Mouse (Mus musculus): ENCODE measurements around the gene Nae1. TPM values are rescaled to one million over a fixed set of nuclear protein-coding genes. Genes with fewer than 3 reads are reported as not detected.
A peak's percentile ranks its signal among the peaks of the same experiment; 100 is the strongest.

Gene Nae1
- total RNA-seq, 1 experiment from 2014 or later, result 98.9 TPM

- no peak for ATAC-seq (ENCODE audit: extremely low read depth, insufficient number of reproducible peaks, low FRiP score, poor library complexity, severe bottlenecking)
Observed at GRCm38 (mm10) chr8:104535378-104535777, 941 bp upstream of the Nae1 start.

DNA sequence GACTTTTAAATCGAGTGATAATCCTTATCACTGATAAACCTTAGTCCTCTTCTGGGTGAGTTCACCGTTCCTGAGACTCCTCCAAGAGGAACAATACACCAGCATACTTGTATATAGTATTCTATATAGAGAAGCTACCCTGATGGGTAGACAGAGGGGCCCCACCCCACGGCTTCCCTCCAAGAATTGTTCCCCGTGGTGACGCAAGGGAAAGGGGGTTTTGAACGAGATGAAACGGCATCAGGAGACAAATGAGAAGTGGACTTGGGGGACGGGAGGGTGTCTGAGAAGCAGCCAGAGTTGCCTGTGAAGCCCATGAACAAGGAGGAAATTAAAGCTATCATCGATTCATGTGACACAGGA is 323 bp upstream of the Nae1 start:
- ATAC-seq (ENCODE audit: extremely low read depth, insufficient number of reproducible peaks, low FRiP score, poor library complexity, severe bottlenecking), result peak; percentile 11

DNA sequence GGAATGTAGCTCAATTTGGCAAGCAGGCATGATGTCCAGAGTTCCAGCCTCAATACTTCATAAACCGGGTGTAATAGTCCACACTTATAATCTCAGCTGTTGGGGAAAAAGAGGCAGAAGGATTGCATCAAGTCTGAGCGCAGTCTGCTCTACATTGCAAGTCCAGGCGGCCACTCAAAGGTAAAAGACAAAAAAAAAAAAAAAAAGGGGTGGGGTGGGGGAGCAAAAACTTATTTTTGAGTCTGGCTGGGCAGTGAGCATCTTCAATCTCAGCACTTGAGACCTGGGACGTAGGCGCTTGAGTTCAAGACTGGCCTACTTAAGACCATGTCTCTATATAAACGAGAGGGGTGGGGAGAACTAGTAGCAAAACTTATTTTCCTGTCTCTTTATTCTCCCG is 886 bp downstream of the Nae1 start:
- no peak for ATAC-seq (ENCODE audit: extremely low read depth, insufficient number of reproducible peaks, low FRiP score, poor library complexity, severe bottlenecking)

DNA sequence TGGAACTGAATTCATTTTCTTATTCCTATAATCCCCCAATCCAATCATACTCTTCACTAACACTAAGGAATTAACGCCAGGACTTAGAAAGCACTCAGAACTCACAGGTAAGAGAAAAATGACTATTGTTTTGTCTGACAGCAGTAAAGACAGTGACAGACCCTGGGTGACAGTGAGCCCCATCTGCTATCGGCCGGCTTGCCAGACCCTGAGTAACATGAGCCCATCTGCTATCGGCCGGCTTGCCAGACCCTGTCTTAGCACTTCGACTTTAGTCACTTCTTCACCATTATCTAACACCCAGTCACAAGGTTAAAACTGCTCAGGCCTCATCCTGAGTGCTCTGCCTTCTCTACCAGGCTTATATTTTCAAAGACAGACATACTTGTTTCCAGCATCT is 4.8 kb downstream of the Nae1 start:
- ATAC-seq (ENCODE audit: extremely low read depth, insufficient number of reproducible peaks, low FRiP score, poor library complexity, severe bottlenecking), result no peak

DNA sequence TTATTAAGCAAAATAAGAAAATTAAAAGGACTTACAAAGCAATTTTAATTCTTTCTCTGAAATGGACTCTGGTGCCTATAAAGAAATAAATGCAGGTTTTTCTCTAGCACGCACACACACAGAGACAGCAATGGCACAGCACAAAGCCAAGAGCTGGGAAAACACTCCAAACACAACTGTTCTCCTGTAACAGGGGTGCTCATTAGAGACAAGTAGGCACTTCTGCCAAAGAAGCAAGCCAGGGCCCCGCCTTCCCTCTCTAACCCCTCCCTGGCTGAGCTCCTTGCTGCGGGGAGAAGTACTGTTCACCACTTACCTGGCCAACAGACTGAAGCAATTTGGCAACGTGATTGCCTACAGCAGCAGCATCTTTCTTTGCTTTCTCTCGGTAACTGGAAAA is 16.6 kb downstream of the Nae1 start:
- ATAC-seq (ENCODE audit: extremely low read depth, insufficient number of reproducible peaks, low FRiP score, poor library complexity, severe bottlenecking), result no peak

GRCm38 (mm10) chr8:104510134-104510533 is 24.3 kb downstream of the Nae1 start:
- no peak for ATAC-seq (ENCODE audit: extremely low read depth, insufficient number of reproducible peaks, low FRiP score, poor library complexity, severe bottlenecking)

- ATAC-seq (ENCODE audit: extremely low read depth, insufficient number of reproducible peaks, low FRiP score, poor library complexity, severe bottlenecking), result peak; percentile 80
Observed at GRCm38 (mm10) chr8:104509061-104510006, 25.1 kb downstream of the Nae1 start, which contains the start of gene Terb1. Terb1 (minus strand) TSS chr8:104509910.

- no peak for ATAC-seq (ENCODE audit: extremely low read depth, insufficient number of reproducible peaks, low FRiP score, poor library complexity, severe bottlenecking)
Observed at GRCm38 (mm10) chr8:104479091-104479490, 55.3 kb downstream of the Nae1 start.

GRCm38 (mm10) chr8:104472465-104472864 is 62.0 kb downstream of the Nae1 start:
- ATAC-seq (ENCODE audit: extremely low read depth, insufficient number of reproducible peaks, low FRiP score, poor library complexity, severe bottlenecking), result no peak

DNA sequence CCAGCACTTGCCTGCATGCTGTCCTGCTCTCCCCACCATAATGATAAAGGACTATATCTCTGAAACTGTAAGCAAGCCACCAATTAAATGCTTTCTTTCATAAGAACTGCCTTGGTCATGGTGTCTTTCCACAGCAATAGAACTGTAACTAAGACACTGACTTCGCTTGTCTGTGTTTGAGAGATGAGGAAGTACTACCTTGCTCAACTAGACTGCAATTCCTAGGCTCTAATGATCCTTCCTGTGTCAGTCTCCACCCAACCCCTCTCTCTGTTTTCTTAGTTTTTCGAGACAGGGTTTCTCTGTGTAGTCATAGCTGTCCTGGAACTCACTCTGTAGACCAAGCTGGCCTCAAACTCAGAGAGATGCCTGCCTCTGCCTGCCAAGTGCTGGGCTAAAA is 67.0 kb downstream of the Nae1 start:
- ATAC-seq (ENCODE audit: extremely low read depth, insufficient number of reproducible peaks, low FRiP score, poor library complexity, severe bottlenecking), result no peak

Other genes with a start within 250 kb of the Nae1 start
- not detected in 2 replicates for gene Cmtm2a, start 241.5 kb downstream of the Nae1 start, total RNA-seq (2017)
- gene Gm45711, start 224.6 kb downstream of the Nae1 start, total RNA-seq (2017), result not detected in 2 replicates
- gene Cmtm1, start 224.5 kb downstream of the Nae1 start, total RNA-seq (2017), result not detected in 2 replicates
- not detected in 2 replicates for gene Gm11020, start 213.1 kb downstream of the Nae1 start, total RNA-seq (2017)
- not detected in 2 replicates for gene Cmtm2b, start 212.4 kb downstream of the Nae1 start, total RNA-seq (2017)
- gene Cmtm3, start 195.2 kb downstream of the Nae1 start, total RNA-seq (2017), result 3.8 and 7.2 TPM in 2 replicates
- 0.49 and 0.81 TPM in 2 replicates for gene Cmtm4, start 138.8 kb downstream of the Nae1 start, total RNA-seq (2017)
- 69.2 TPM in 2 replicates for gene Dync1li2, start 91.6 kb downstream of the Nae1 start, total RNA-seq (2017)
- gene Terb1, start 24.7 kb downstream of the Nae1 start, total RNA-seq (2017), result 0.81 and 1.2 TPM in 2 replicates
- 2.2 and 2.4 TPM in 2 replicates for gene Car7, start 52 bp upstream of the Nae1 start, total RNA-seq (2017)
- 6.0 and 6.5 TPM in 2 replicates for gene Pdp2, start 56.8 kb upstream of the Nae1 start, total RNA-seq (2017)
- gene Cdh16, start 89.8 kb upstream of the Nae1 start, total RNA-seq (2017), result 2.0 TPM in 1 of 2 replicates, not detected in the other
- 13.0 and 20.0 TPM in 2 replicates for gene Rrad, start 96.7 kb upstream of the Nae1 start, total RNA-seq (2017)
- gene Ciao2b, start 107.3 kb upstream of the Nae1 start, total RNA-seq (2017), result 21.1 and 22.6 TPM in 2 replicates
- not detected in 2 replicates for gene Ces2a, start 199.4 kb upstream of the Nae1 start, total RNA-seq (2017)

Data from neutrophil, adult 5-6 weeks (primary cell).